Mouse (Mus musculus): ENCODE measurements around the gene Smn1. TPM values are rescaled to one million over a fixed set of nuclear protein-coding genes. Genes with fewer than 3 reads are reported as not detected.
A peak's percentile ranks its signal among the peaks of the same experiment; 100 is the strongest.
"Not testable (repeated sequence)": the region's sequence is repeated elsewhere in the genome, so short reads cannot be mapped to it uniquely, and the experiment has no call there.

Gene Smn1
- polyA plus RNA-seq, 1 experiment from 2014 or later: 56.8 TPM

DNA sequence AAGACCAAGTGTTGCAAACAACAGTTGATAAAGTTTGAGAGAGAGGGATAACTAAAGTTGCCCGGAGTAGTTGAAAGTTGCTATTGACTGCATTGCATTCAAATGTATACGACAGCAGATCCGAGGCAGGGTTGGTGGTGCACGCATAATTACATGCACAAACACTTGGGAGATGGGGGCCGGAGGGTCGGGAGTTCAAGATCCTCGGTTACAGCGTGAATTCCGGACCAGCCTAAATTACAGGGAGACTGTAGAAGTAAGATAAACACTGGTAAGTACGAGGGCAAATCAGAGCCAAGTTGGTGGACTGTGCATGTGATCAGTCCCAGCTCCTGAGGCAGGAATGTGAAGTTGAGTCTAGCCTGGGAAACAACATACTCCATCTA, 599 bp downstream of the Smn1 start:
- WGBS: 2% methylated on average over 10 of the region's 10 CpGs
- peak overlapping the region; percentile 63 for H3K9ac ChIP-seq (replicated peaks; ENCODE audit: low read depth, low read length)
- peak overlapping the region; percentile 93 for H3K4me3 ChIP-seq (ENCODE audit: low read depth, low read length)
- H3K4me1 ChIP-seq (ENCODE audit: control insufficient read depth, insufficient read depth, low read length): peaks cover 8% of the 10 kb centered on the region; the same call in 1 of the 2 replicates
- peak overlapping the region; percentile 82 for H3K4me2 ChIP-seq (replicated peaks; ENCODE audit: low read depth, low read length)
- no peak for ATAC-seq (ENCODE audit: insufficient number of reproducible peaks, insufficient read depth, low FRiP score, low read depth)
- no peak overlapping the region for H3K27ac ChIP-seq (ENCODE audit: low read length)
- peaks cover 16% of the 10 kb centered on the region for H3K36me3 ChIP-seq (ENCODE audit: control insufficient read depth, insufficient read depth, low read length)
- H3K9me3 ChIP-seq (ENCODE audit: control insufficient read depth, low read depth, low read length): no peaks in the 10 kb centered on the region
- no peaks in the 10 kb centered on the region for H3K27me3 ChIP-seq (ENCODE audit: control insufficient read depth, insufficient read depth, low read length)

DNA sequence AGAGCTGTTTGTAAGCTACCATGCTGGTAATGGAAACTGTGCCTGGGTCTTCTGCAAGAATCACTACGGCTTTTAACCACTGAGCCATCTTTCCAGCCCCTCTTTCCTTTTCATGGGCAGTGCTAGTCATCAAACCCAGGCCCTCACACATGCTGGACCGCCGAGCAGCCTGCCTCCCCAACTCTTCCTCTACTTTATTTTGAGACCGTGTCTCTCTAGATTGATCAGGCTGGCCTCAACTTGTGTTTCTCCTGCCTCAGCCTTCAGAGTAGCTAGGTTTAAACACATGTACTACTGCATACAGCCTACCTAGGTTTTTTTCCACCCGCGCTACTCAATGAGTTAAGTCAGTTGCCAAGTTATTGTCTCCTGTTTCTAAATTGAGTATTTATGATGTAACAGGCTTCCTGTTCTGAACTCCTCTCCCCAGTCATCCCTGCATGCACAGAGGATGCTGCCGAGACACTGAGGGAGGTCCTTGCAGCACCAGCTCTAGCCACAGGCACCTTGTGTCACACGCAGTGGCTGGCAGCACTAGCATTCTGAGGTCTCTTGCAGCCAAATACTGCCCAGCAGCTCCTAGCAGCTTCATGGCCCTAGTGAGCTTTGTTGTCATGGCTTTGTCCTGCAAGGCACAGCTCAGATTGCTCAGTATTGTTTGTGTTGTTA, 17.1 kb downstream of the Smn1 start:
- Histone ChIP-seq H3K9ac (replicated peaks; ENCODE audit: low read depth, low read length) (no peak overlapping the region), H3K9me3 (ENCODE audit: control insufficient read depth, low read depth, low read length) (no peaks in the 10 kb centered on the region; the same call in 1 of the 2 replicates), H3K27ac (ENCODE audit: low read length) (no peak overlapping the region), H3K4me2 (replicated peaks; ENCODE audit: low read depth, low read length) (no peak overlapping the region), H3K4me1 (ENCODE audit: control insufficient read depth, insufficient read depth, low read length) (no peaks in the 10 kb centered on the region), H3K27me3 (ENCODE audit: control insufficient read depth, insufficient read depth, low read length) (no peaks in the 10 kb centered on the region), H3K36me3 (ENCODE audit: control insufficient read depth, insufficient read depth, low read length) (peaks cover 16% of the 10 kb centered on the region), H3K4me3 (ENCODE audit: low read depth, low read length) (no peak overlapping the region)
- 77% methylated on average over 8 of the region's 8 CpGs for WGBS
- ATAC-seq (ENCODE audit: insufficient number of reproducible peaks, insufficient read depth, low FRiP score, low read depth): no peak

DNA sequence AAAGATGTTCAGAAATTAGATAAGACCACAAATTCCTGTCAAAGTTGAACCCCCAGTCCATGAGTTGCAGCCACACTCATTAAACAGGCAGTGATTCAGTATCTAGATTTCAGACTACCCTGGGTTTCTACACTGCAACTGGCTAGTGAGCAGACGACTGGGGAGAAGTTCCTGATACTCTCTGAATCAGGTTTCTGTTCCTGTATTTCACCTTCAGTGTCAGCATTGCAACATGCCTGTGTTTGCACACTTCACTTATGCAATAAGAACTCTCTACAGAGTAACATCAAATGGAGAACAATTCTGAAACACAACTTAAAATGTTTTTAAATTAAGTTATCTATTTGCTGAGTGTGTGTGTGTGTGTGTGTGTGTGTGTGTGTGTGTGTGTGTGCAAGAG, 28.0 kb downstream of the Smn1 start:
- no peak for ATAC-seq (ENCODE audit: insufficient number of reproducible peaks, insufficient read depth, low FRiP score, low read depth)
- Histone ChIP-seq H3K4me2 (replicated peaks; ENCODE audit: low read depth, low read length) (no peak overlapping the region), H3K9me3 (ENCODE audit: control insufficient read depth, low read depth, low read length) (no peaks in the 10 kb centered on the region), H3K27ac (ENCODE audit: low read length) (no peak overlapping the region), H3K4me3 (ENCODE audit: low read depth, low read length) (no peak overlapping the region), H3K9ac (replicated peaks; ENCODE audit: low read depth, low read length) (no peak overlapping the region), H3K27me3 (ENCODE audit: control insufficient read depth, insufficient read depth, low read length) (no peaks in the 10 kb centered on the region), H3K4me1 (ENCODE audit: control insufficient read depth, insufficient read depth, low read length) (no peaks in the 10 kb centered on the region), H3K36me3 (ENCODE audit: control insufficient read depth, insufficient read depth, low read length) (no peaks in the 10 kb centered on the region)
- WGBS: 70% methylated on average over 1 of the region's 1 CpGs

DNA sequence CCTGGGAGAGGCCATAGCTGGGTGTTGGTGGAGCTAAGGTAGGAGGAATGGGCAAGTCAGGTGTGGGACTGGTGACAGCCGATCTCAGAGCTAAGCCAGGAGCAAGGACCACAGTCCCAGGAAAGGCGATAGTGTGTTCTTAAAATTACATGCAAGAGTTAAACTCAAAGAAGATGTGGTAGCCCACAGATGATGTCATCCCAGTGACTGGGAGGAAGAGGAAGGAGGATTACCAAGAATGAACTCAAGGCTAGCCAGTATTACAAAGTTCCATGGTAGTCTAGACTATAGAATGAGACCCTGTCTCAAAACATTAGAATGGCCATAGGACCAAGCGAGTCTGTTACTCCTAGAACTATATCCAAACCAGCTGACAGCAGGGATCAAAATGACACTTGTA, 32.0 kb downstream of the Smn1 start:
- 95% methylated on average over 3 of the region's 3 CpGs for WGBS
- H3K27ac ChIP-seq (ENCODE audit: low read length): no peak overlapping the region
- H3K9me3 ChIP-seq (ENCODE audit: control insufficient read depth, low read depth, low read length): no peaks in the 10 kb centered on the region
- H3K9ac ChIP-seq (replicated peaks; ENCODE audit: low read depth, low read length): no peak overlapping the region
- no peaks in the 10 kb centered on the region for H3K36me3 ChIP-seq (ENCODE audit: control insufficient read depth, insufficient read depth, low read length)
- H3K4me2 ChIP-seq (replicated peaks; ENCODE audit: low read depth, low read length): no peak overlapping the region
- no peaks in the 10 kb centered on the region for H3K4me1 ChIP-seq (ENCODE audit: control insufficient read depth, insufficient read depth, low read length)
- ATAC-seq (ENCODE audit: insufficient number of reproducible peaks, insufficient read depth, low FRiP score, low read depth): no peak
- H3K4me3 ChIP-seq (ENCODE audit: low read depth, low read length): no peak overlapping the region
- H3K27me3 ChIP-seq (ENCODE audit: control insufficient read depth, insufficient read depth, low read length): no peaks in the 10 kb centered on the region

DNA sequence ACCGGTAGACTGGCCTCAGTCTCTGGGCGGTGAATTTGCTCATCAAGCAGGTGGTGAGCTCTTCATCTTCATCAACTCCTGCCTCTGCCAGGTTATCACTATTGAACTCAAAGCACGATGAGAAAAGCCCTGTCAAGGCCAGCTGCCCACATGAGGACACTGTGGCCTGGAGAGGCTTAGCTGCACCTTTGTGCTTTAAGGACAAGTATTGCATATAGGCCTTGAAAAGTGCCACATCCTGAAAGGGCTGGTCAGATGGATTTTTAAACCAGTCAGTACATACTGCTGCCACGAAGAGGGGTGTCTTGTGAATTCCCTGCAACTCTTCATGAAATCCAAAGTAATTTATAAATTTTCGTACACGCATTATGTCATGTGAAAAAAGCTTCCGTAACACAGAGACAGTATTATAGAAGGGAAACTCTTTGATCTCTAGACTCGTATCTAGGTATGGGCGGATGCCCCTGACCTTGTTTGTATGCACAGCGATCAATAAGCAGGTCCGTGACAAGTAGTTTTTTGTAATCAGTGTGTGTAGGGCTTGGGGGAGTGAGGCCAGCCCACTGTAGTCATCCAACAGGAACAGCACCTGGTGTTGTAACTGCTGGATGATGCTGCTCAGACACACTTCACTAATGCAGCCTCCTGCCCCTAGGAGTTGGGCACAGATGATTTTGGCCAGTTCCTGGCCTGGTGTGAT, 36.7 kb downstream of the Smn1 start:
- H3K36me3 ChIP-seq (ENCODE audit: control insufficient read depth, insufficient read depth, low read length); H3K27me3 ChIP-seq (ENCODE audit: control insufficient read depth, insufficient read depth, low read length); H3K9ac ChIP-seq (replicated peaks; ENCODE audit: low read depth, low read length); H3K4me1 ChIP-seq (ENCODE audit: control insufficient read depth, insufficient read depth, low read length); ATAC-seq (ENCODE audit: insufficient number of reproducible peaks, insufficient read depth, low FRiP score, low read depth); H3K27ac ChIP-seq (ENCODE audit: low read length); H3K4me2 ChIP-seq (replicated peaks; ENCODE audit: low read depth, low read length); H3K9me3 ChIP-seq (ENCODE audit: control insufficient read depth, low read depth, low read length); H3K4me3 ChIP-seq (ENCODE audit: low read depth, low read length): not testable (repeated sequence)
- 75% methylated on average over 11 of the region's 11 CpGs for WGBS

DNA sequence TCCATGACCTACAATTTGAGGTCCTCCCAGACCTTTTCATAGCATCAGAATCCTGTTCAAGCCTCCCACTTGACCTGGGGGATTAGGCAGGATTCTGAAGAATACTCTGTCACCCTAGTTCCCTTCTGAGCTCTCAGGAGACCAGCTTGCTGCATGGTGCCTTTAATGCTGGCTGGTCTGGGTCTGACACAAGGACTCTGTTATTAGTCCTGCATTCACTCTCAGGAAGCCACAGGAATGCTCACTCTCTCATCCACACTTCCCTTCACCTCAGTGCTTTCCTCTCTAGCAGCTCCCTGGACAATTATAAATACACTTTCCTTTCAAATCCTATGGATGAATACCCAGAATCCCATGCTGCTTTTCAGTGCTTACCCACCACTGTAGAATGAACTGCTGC, 37.8 kb downstream of the Smn1 start:
- not testable (repeated sequence) for ATAC-seq (ENCODE audit: insufficient number of reproducible peaks, insufficient read depth, low FRiP score, low read depth); H3K27me3 ChIP-seq (ENCODE audit: control insufficient read depth, insufficient read depth, low read length); H3K4me3 ChIP-seq (ENCODE audit: low read depth, low read length); H3K36me3 ChIP-seq (ENCODE audit: control insufficient read depth, insufficient read depth, low read length); H3K9me3 ChIP-seq (ENCODE audit: control insufficient read depth, low read depth, low read length); H3K4me2 ChIP-seq (replicated peaks; ENCODE audit: low read depth, low read length); H3K4me1 ChIP-seq (ENCODE audit: control insufficient read depth, insufficient read depth, low read length); H3K9ac ChIP-seq (replicated peaks; ENCODE audit: low read depth, low read length); H3K27ac ChIP-seq (ENCODE audit: low read length)

DNA sequence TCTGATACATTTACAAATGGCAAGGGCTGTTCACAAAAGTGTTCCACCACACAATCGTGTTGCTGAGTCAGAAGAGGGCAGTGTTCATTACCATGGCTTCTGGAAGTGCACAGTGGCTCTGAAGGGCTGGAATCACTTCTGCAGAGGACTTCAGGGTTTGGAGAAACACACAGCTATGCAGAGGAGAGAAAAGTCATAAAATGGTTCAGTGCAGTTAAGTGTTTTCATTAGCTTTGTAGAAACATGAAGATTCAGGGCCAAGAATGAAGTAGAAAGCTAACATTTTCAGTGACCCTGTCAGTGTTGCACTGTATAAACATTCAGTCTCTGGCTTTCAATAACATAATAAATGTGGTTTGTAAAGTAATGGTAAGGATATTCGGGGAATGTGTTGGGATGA, 41.7 kb downstream of the Smn1 start:
- H3K27ac ChIP-seq (ENCODE audit: low read length); H3K9ac ChIP-seq (replicated peaks; ENCODE audit: low read depth, low read length); ATAC-seq (ENCODE audit: insufficient number of reproducible peaks, insufficient read depth, low FRiP score, low read depth); H3K4me1 ChIP-seq (ENCODE audit: control insufficient read depth, insufficient read depth, low read length); H3K4me2 ChIP-seq (replicated peaks; ENCODE audit: low read depth, low read length); H3K4me3 ChIP-seq (ENCODE audit: low read depth, low read length); H3K9me3 ChIP-seq (ENCODE audit: control insufficient read depth, low read depth, low read length); H3K36me3 ChIP-seq (ENCODE audit: control insufficient read depth, insufficient read depth, low read length); H3K27me3 ChIP-seq (ENCODE audit: control insufficient read depth, insufficient read depth, low read length): not testable (repeated sequence)
- 72% methylated on average over 2 of the region's 2 CpGs for WGBS

DNA sequence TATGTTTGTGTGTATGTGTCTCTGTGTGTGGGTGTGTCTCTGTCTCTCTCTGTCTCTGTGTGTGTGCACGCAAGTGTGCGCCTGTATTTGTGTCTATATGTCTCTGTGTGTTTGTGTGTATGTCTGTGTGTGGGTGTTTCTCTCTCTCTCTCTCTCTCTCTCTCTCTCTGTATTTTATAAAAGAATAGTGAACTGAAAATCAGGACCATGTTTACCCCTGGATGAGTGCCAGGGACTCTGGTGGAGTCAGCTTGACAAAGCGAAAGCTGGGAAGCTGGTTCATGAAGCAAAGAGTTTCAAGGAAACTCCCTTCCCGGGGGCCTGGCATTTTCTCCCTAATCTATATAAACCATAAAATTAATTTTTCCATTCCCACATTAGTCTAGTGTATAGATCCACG, 49.7 kb downstream of the Smn1 start:
- not testable (repeated sequence) for H3K4me2 ChIP-seq (replicated peaks; ENCODE audit: low read depth, low read length); H3K4me1 ChIP-seq (ENCODE audit: control insufficient read depth, insufficient read depth, low read length); H3K27ac ChIP-seq (ENCODE audit: low read length); H3K27me3 ChIP-seq (ENCODE audit: control insufficient read depth, insufficient read depth, low read length); H3K4me3 ChIP-seq (ENCODE audit: low read depth, low read length); H3K9me3 ChIP-seq (ENCODE audit: control insufficient read depth, low read depth, low read length); H3K9ac ChIP-seq (replicated peaks; ENCODE audit: low read depth, low read length); H3K36me3 ChIP-seq (ENCODE audit: control insufficient read depth, insufficient read depth, low read length); ATAC-seq (ENCODE audit: insufficient number of reproducible peaks, insufficient read depth, low FRiP score, low read depth)
- WGBS: 66% methylated on average over 3 of the region's 5 CpGs

DNA sequence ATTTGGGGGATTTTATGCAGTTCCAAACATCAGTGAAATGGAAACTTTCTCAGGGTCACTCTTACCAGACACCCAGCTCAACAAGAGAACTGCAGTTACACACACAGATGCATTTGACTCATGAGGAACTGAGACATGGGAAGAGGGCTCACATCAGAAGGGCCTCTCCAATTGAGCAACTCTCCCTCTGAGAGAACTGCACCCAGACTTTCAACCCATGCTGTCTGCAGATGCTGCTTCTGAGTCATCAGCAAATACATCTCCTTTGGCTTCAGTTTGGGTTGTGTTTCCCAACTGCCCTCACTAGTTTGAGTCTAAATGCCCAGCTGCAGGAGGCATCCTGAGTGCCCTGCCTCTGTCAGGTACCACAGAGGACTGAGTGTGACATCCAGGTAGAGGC, 58.5 kb downstream of the Smn1 start:
- H3K9ac ChIP-seq (replicated peaks; ENCODE audit: low read depth, low read length); ATAC-seq (ENCODE audit: insufficient number of reproducible peaks, insufficient read depth, low FRiP score, low read depth); H3K4me2 ChIP-seq (replicated peaks; ENCODE audit: low read depth, low read length); H3K27ac ChIP-seq (ENCODE audit: low read length); H3K27me3 ChIP-seq (ENCODE audit: control insufficient read depth, insufficient read depth, low read length); H3K4me1 ChIP-seq (ENCODE audit: control insufficient read depth, insufficient read depth, low read length); H3K4me3 ChIP-seq (ENCODE audit: low read depth, low read length); H3K36me3 ChIP-seq (ENCODE audit: control insufficient read depth, insufficient read depth, low read length); H3K9me3 ChIP-seq (ENCODE audit: control insufficient read depth, low read depth, low read length): not testable (repeated sequence)

Data from stomach, embryonic 14.5 days (tissue).